Mouse (Mus musculus) ES-Bruce4 (cell line): ENCODE data around the gene Pgm3.

Experiments used
- CTCF ChIP-seq: IDR thresholded peaks from one replicate; pipeline ENCODE4 v1.8.1; 2011; ENCODE audit warnings: low read depth, low read length
- EP300 ChIP-seq: IDR thresholded peaks from 2 replicates; pipeline ENCODE4 v1.6.1; 2011; ENCODE audit warnings: low read depth, low read length; ENCODE audit not compliant: insufficient read depth
- POLR2A ChIP-seq: IDR thresholded peaks from one replicate; pipeline ENCODE4 v1.8.1; 2011; ENCODE audit warnings: low read length; ENCODE audit not compliant: insufficient read depth

DNA sequence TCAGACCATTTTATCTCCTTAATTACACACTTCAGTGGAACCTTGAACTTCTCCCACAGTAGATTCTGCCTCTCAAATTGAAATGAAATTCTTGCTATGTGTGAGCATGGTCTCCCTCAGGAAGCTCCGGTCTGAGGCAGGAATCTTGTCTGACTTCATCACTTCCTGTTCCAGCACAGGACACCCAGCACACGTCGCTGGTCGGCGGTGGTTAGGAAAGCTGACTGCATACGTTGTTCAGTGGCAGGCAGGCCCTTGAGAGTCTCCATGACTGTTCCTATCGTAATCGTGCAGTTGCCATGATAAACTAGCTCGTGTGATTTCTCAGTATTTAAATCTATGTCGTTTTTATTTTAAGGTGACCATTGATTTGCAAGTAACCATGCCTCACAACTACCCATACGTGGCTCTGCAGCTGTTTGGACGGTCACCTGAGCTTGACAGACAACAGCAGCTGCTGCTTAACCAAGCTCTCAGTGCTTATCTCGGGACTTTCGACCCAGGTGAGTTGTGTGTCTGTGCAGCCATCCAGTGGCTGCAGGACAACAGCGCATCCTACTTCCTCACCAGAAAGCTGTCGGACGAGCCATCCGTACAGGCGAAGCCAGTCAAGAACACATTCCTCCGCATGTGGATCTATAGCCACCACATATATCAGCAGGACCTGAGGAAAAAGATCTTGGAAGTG, 2.1 kb upstream of the Pgm3 start:
- TF ChIP-seq CTCF (peak; percentile 7), EP300 (no peak), POLR2A (no peak)
